Mouse (Mus musculus) limb, embryonic 10.5 days (tissue): ENCODE measurements at regions not wholly inside any gene's neighbourhood (a gene's known extent, or its start where the extent isn't known, plus 50 kb on each side); places are given as distances from the start of the nearest gene placed in this dataset.
A peak's percentile ranks its signal among the peaks of the same experiment; 100 is the strongest.

ENCODE experiments used
- DNase-seq: peaks from one replicate; pipeline ENCODE4 v3.0.0-alpha.2; 2017; ENCODE audit warnings: low spot score
- H3K27ac ChIP-seq: fragments of 300-500 bp; sonication (generic); 2 replicates; pipeline ENCODE4 v1.5.1; 2016; ENCODE audit warnings: mild to moderate bottlenecking
- H3K27me3 ChIP-seq: fragments of 300-500 bp; sonication (generic); 2 replicates; pipeline ENCODE4 v1.6.1; 2016; ENCODE audit warnings: low read depth, mild to moderate bottlenecking; ENCODE audit not compliant: poor library complexity, severe bottlenecking
- H3K36me3 ChIP-seq: fragments of 300-500 bp; sonication (generic); 2 replicates; pipeline ENCODE4 v1.6.1; 2016; ENCODE audit warnings: mild to moderate bottlenecking, moderate library complexity
- H3K4me1 ChIP-seq: fragments of 300-500 bp; sonication (generic); 2 replicates; pipeline ENCODE4 v1.6.1; 2016
- H3K4me3 ChIP-seq: fragments of 300-500 bp; sonication (generic); 2 replicates; pipeline ENCODE4 v1.5.1; 2016; ENCODE audit warnings: mild to moderate bottlenecking, moderate library complexity
- H3K9me3 ChIP-seq: fragments of 300-500 bp; sonication (generic); replicated peaks from 2 replicates; pipeline ENCODE4 v1.6.1; 2016; ENCODE audit warnings: mild to moderate bottlenecking
- WGBS: fragments of 180-500 bp; shearing (Covaris S2); methylation state at CpG from one replicate; pipeline ENCODE4 v1.1.7; 2016; 5-methylcytosine and 5-hydroxymethylcytosine counted together

GRCm38 (mm10) chr8:107827500-107828125, 114.8 kb upstream of the Zfhx3 start:
- Histone ChIP-seq H3K9me3 (no peaks in the 10 kb centered on the region), H3K27me3 (no peaks in the 10 kb centered on the region), H3K4me3 (peak overlapping the region; percentile 17; the same call in 1 of the 2 replicates), H3K27ac (peak overlapping the region; percentile 89), H3K36me3 (no peaks in the 10 kb centered on the region), H3K4me1 (peaks cover 54% of the 10 kb centered on the region)
- WGBS: 20% methylated on average over 17 of the region's 17 CpGs
- peak; percentile 88 for DNase-seq

GRCm38 (mm10) chr8:107828541-107828940, 113.9 kb upstream of the Zfhx3 start:
- no peak for DNase-seq
- Histone ChIP-seq H3K27ac (peak overlapping the region; percentile 89), H3K27me3 (no peaks in the 10 kb centered on the region), H3K36me3 (no peaks in the 10 kb centered on the region), H3K9me3 (no peaks in the 10 kb centered on the region), H3K4me1 (peaks cover 48% of the 10 kb centered on the region), H3K4me3 (no peak overlapping the region)
- 97% methylated on average over 5 of the region's 5 CpGs for WGBS

- H3K4me1 ChIP-seq: peaks cover 14% of the 10 kb centered on the region
- 0 out of 2 replicates have a peak overlapping the region, but pooled peaks have one; percentile 25 for H3K27ac ChIP-seq
- no peaks in the 10 kb centered on the region for H3K27me3 ChIP-seq
- H3K36me3 ChIP-seq: no peaks in the 10 kb centered on the region
- no peak for DNase-seq
- WGBS: 87% methylated on average over 10 of the region's 10 CpGs
- H3K4me3 ChIP-seq: no peak overlapping the region
- H3K9me3 ChIP-seq: no peaks in the 10 kb centered on the region
Measured at GRCm38 (mm10) chr8:107833481-107833880, 109.0 kb upstream of the Zfhx3 start.

GRCm38 (mm10) chr8:107846141-107846540, 96.3 kb upstream of the Zfhx3 start:
- H3K36me3 ChIP-seq: no peaks in the 10 kb centered on the region
- no peaks in the 10 kb centered on the region for H3K27me3 ChIP-seq
- 67% methylated on average over 3 of the region's 3 CpGs for WGBS
- H3K27ac ChIP-seq: no peak overlapping the region; the same call in 1 of the 2 replicates
- H3K9me3 ChIP-seq: no peaks in the 10 kb centered on the region
- H3K4me1 ChIP-seq: peaks cover 9% of the 10 kb centered on the region
- no peak overlapping the region for H3K4me3 ChIP-seq
- no peak for DNase-seq

- Histone ChIP-seq H3K9me3 (no peaks in the 10 kb centered on the region), H3K36me3 (no peaks in the 10 kb centered on the region), H3K27me3 (no peaks in the 10 kb centered on the region), H3K4me1 (peaks cover 23% of the 10 kb centered on the region), H3K27ac (peak overlapping the region; percentile 80), H3K4me3 (no peak overlapping the region)
- WGBS: 73% methylated on average over 17 of the region's 17 CpGs
- DNase-seq: no peak
Measured at GRCm38 (mm10) chr8:107851236-107852043, 91.0 kb upstream of the Zfhx3 start.

DNA sequence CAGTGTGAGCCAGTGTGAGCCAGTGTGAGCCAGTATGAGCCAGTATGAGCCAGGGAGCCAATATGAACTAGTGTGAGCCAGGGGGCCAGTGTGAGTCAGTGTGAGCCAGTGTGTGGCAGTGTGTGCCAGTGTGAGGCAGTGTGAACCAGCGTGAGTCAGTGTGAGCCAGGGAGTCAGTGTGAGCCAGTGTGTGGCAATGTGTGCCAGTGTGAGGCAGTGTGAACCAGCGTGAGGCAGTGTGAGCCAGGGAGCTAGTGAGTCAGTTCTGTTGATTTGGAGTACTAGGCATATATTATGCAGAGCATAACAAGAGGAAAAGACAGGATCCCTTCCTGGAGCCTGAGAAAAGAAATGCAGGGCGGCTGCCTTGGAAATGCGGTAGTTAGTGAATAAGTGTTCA, 82.7 kb upstream of the Zfhx3 start:
- Histone ChIP-seq H3K36me3 (no peaks in the 10 kb centered on the region), H3K4me3 (no peak overlapping the region), H3K27me3 (no peaks in the 10 kb centered on the region), H3K9me3 (no peaks in the 10 kb centered on the region), H3K27ac (peak overlapping the region; percentile 58), H3K4me1 (peaks cover 52% of the 10 kb centered on the region)
- no peak for DNase-seq
- WGBS: 88% methylated on average over 4 of the region's 4 CpGs

GRCm38 (mm10) chr8:107860251-107860650, 82.2 kb upstream of the Zfhx3 start:
- Histone ChIP-seq H3K9me3 (no peaks in the 10 kb centered on the region), H3K4me1 (peaks cover 56% of the 10 kb centered on the region), H3K4me3 (no peak overlapping the region), H3K27ac (peak overlapping the region; percentile 58; the same call in 1 of the 2 replicates), H3K27me3 (no peaks in the 10 kb centered on the region), H3K36me3 (no peaks in the 10 kb centered on the region)
- 80% methylated on average over 4 of the region's 4 CpGs for WGBS
- no peak for DNase-seq

- H3K36me3 ChIP-seq: no peaks in the 10 kb centered on the region
- DNase-seq: peak; percentile 63
- no peaks in the 10 kb centered on the region for H3K27me3 ChIP-seq
- peak overlapping the region; percentile 30 for H3K4me3 ChIP-seq
- H3K27ac ChIP-seq: peak overlapping the region; percentile 83
- H3K4me1 ChIP-seq: peaks cover 81% of the 10 kb centered on the region
- no peaks in the 10 kb centered on the region for H3K9me3 ChIP-seq
- 26% methylated on average over 14 of the region's 14 CpGs for WGBS
Measured at GRCm38 (mm10) chr8:107864802-107865651, 77.4 kb upstream of the Zfhx3 start.

GRCm38 (mm10) chr8:107865744-107866143, 76.7 kb upstream of the Zfhx3 start:
- H3K36me3 ChIP-seq: no peaks in the 10 kb centered on the region
- H3K9me3 ChIP-seq: no peaks in the 10 kb centered on the region
- H3K4me1 ChIP-seq: peaks cover 81% of the 10 kb centered on the region
- H3K27ac ChIP-seq: peak overlapping the region; percentile 83; the same call in 1 of the 2 replicates
- DNase-seq: no peak
- no peak overlapping the region for H3K4me3 ChIP-seq
- WGBS: 13% methylated on average over 4 of the region's 4 CpGs
- no peaks in the 10 kb centered on the region for H3K27me3 ChIP-seq

- H3K4me3 ChIP-seq: no peak overlapping the region; the same call in 1 of the 2 replicates
- H3K36me3 ChIP-seq: 0 out of 2 replicates have a peak, but pooled peaks cover 5% of the 10 kb centered on the region
- H3K4me1 ChIP-seq: peaks cover 43% of the 10 kb centered on the region
- WGBS: 45% methylated on average over 15 of the region's 15 CpGs
- H3K9me3 ChIP-seq: 0 out of 2 replicates have a peak, but pooled peaks cover 3% of the 10 kb centered on the region
- peak; percentile 64 for DNase-seq
- H3K27me3 ChIP-seq: no peaks in the 10 kb centered on the region
- peak overlapping the region; percentile 70 for H3K27ac ChIP-seq
Measured at GRCm38 (mm10) chr8:107871718-107872117, 70.7 kb upstream of the Zfhx3 start.

DNA sequence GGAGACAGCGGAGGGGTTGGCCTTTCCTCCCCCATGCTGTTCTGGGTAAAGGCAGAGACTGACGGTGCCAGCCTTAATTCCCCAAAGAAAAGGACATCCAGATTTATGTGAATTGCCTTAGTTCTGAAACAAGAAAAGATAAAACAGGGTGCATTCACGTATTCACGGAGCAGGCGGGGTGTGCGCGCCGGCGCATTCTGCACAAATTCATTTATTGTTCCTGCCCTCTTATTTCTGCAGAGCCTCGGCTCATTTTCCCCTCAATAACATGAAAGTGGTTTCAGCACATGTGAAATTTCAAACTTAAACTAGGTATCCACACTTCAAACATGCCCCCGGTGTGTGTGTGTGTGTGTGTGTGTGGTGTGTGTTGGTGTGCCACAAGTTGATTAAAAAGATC, 70.3 kb upstream of the Zfhx3 start:
- Histone ChIP-seq H3K27ac (peak overlapping the region; percentile 70), H3K27me3 (no peaks in the 10 kb centered on the region), H3K4me1 (peaks cover 39% of the 10 kb centered on the region), H3K9me3 (0 out of 2 replicates have a peak, but pooled peaks cover 3% of the 10 kb centered on the region), H3K36me3 (0 out of 2 replicates have a peak, but pooled peaks cover 5% of the 10 kb centered on the region), H3K4me3 (no peak overlapping the region; the same call in 1 of the 2 replicates)
- WGBS: 74% methylated on average over 11 of the region's 11 CpGs
- DNase-seq: no peak

DNA sequence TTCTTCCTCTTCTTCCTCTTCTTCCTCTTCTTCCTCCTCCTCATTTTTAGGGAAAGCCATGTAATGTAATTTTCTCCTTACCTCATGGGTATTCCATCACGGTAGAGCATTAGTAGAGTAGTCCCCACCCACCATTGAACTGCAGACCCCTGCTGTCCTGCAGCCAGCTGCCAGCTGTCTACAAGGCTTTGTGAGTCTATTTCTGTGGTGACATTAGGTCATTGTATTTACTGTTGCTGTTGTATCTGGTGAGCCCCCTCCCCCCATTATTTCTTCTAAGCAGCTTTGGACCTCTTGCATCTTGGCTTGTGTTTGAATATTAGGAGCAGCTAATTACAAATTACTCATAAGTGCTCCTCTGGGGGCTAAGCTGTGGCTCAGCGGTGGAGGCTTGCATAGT, 66.0 kb upstream of the Zfhx3 start:
- H3K4me1 ChIP-seq: peaks cover 22% of the 10 kb centered on the region
- WGBS: 70% methylated on average over 2 of the region's 2 CpGs
- peak; percentile 28 for DNase-seq
- 0 out of 2 replicates have a peak, but pooled peaks cover 3% of the 10 kb centered on the region for H3K9me3 ChIP-seq
- H3K4me3 ChIP-seq: no peak overlapping the region
- no peaks in the 10 kb centered on the region for H3K27me3 ChIP-seq
- 0 out of 2 replicates have a peak, but pooled peaks cover 5% of the 10 kb centered on the region for H3K36me3 ChIP-seq
- H3K27ac ChIP-seq: no peak overlapping the region
